Mouse (Mus musculus) myocyte (in vitro differentiated cells): ENCODE measurements at regions not wholly inside any gene's neighbourhood (a gene's known extent, or its start where the extent isn't known, plus 50 kb on each side); places are given as distances from the start of the nearest gene placed in this dataset.

Experiments used
- H3K27me3 ChIP-seq: one replicate; pipeline ENCODE4 v1.6.1; 2011; ENCODE audit not compliant: control insufficient read depth, insufficient read depth, insufficient read length
- H3K36me3 ChIP-seq: one replicate; pipeline ENCODE4 v1.6.1; 2011; ENCODE audit not compliant: control insufficient read depth, insufficient read depth
- H3K4me2 ChIP-seq: one replicate; pipeline ENCODE4 v1.6.1; 2011; ENCODE audit warnings: low read depth, control low read depth
- H3K4me3 ChIP-seq: one replicate; pipeline ENCODE4 v1.5.1; 2011; ENCODE audit warnings: mild to moderate bottlenecking, control low read depth, moderate library complexity
- H3K79me2 ChIP-seq: one replicate; pipeline ENCODE4 v1.6.1; 2011; ENCODE audit not compliant: control insufficient read depth, insufficient read depth
- H3ac ChIP-seq: one replicate; pipeline ENCODE4 v1.6.1; 2011; ENCODE audit not compliant: control insufficient read depth, insufficient read length
- CEBPB ChIP-seq: IDR thresholded peaks from 2 replicates; pipeline ENCODE4 v1.6.1; 2011; ENCODE audit warnings: mild to moderate bottlenecking, moderate library complexity; ENCODE audit not compliant: poor library complexity, insufficient read depth, severe bottlenecking
- E2F4 ChIP-seq: IDR thresholded peaks from one replicate; pipeline ENCODE4 v1.6.1; 2011; ENCODE audit warnings: mild to moderate bottlenecking, control low read depth, moderate library complexity; ENCODE audit not compliant: insufficient read depth
- MAX ChIP-seq: IDR thresholded peaks from one replicate; pipeline ENCODE4 v1.6.1; 2011; ENCODE audit warnings: low read depth, mild to moderate bottlenecking, control low read depth
- MYOD1 ChIP-seq, 3 experiments: IDR thresholded peaks; one replicate each; pipeline ENCODE4 v1.6.1; 2011; ENCODE audit warnings: control low read depth in 2 of 3, low read depth in 2 of 3, mild to moderate bottlenecking in 2 of 3, moderate library complexity in 1 of 3; ENCODE audit not compliant: insufficient read length in 2 of 3, control insufficient read depth in 1 of 3
- MYOG ChIP-seq, 3 experiments: IDR thresholded peaks; one replicate each; pipeline ENCODE4 v1.6.1; 2011; ENCODE audit warnings: control low read depth in 2 of 3, low read depth in 2 of 3, mild to moderate bottlenecking in 2 of 3; ENCODE audit not compliant: insufficient read length in 2 of 3, control insufficient read depth in 1 of 3, insufficient read depth in 1 of 3
- POLR2A ChIP-seq: IDR thresholded peaks from one replicate; pipeline ENCODE4 v1.6.1; 2011; ENCODE audit warnings: low read depth, mild to moderate bottlenecking, control low read depth, moderate library complexity; ENCODE audit not compliant: insufficient read length
- POLR2AphosphoS2 ChIP-seq: IDR thresholded peaks from one replicate; pipeline ENCODE4 v1.6.1; 2011; ENCODE audit warnings: low read depth, control low read depth; ENCODE audit not compliant: insufficient read length
- REST ChIP-seq: IDR thresholded peaks from one replicate; pipeline ENCODE4 v1.6.1; 2011; ENCODE audit warnings: mild to moderate bottlenecking, control low read depth, moderate library complexity; ENCODE audit not compliant: insufficient read depth, insufficient read length
- SRF ChIP-seq: IDR thresholded peaks from one replicate; pipeline ENCODE4 v1.6.1; 2011; ENCODE audit warnings: low read depth; ENCODE audit not compliant: control insufficient read depth, insufficient read length
- TCF12 ChIP-seq: IDR thresholded peaks from one replicate; pipeline ENCODE4 v1.6.1; 2011; ENCODE audit warnings: mild to moderate bottlenecking, control low read depth; ENCODE audit not compliant: poor library complexity, insufficient read depth, severe bottlenecking
- TCF3 ChIP-seq: IDR thresholded peaks from one replicate; pipeline ENCODE4 v1.6.1; 2011; ENCODE audit warnings: low read depth, control low read depth; ENCODE audit not compliant: insufficient read length
- USF1 ChIP-seq: IDR thresholded peaks from one replicate; pipeline ENCODE4 v1.6.1; 2011; ENCODE audit warnings: low read depth, mild to moderate bottlenecking, control low read depth, moderate library complexity

- Histone ChIP-seq H3K79me2 (no peaks in the 10 kb centered on the region), H3K27me3 (peaks cover 8% of the 10 kb centered on the region), H3ac (no peak overlapping the region), H3K4me2 (no peak overlapping the region), H3K4me3 (no peak overlapping the region), H3K36me3 (no peaks in the 10 kb centered on the region)
- TF ChIP-seq MYOG (IDR thresholded peaks at IDR 0.05; ENCODE audit: control insufficient read depth in 1 of 3, insufficient read depth in 1 of 3, insufficient read length in 2 of 3, low read depth in 2 of 3): no peak
- no peak for TF ChIP-seq MAX
- TF ChIP-seq POLR2AphosphoS2: no peak
- no peak for TF ChIP-seq TCF3
- no peak for TF ChIP-seq POLR2A
- no peak for TF ChIP-seq CEBPB
- TF ChIP-seq MYOD1 (IDR thresholded peaks at IDR 0.05; ENCODE audit: control insufficient read depth in 1 of 3, insufficient read length in 2 of 3, low read depth in 2 of 3): no peak
- TF ChIP-seq SRF: no peak
- TF ChIP-seq USF1: no peak
- TF ChIP-seq REST: no peak
These were observed 125.6 kb downstream of the Nkx6-1 start for GRCm38 (mm10) chr5:101539254-101539549.

GRCm38 (mm10) chr5:101538410-101539253, 126.2 kb downstream of the Nkx6-1 start:
- Histone ChIP-seq H3ac (no peak overlapping the region), H3K4me2 (no peak overlapping the region), H3K36me3 (no peaks in the 10 kb centered on the region), H3K79me2 (no peaks in the 10 kb centered on the region), H3K27me3 (peaks cover 11% of the 10 kb centered on the region), H3K4me3 (no peak overlapping the region)
- TF ChIP-seq MYOG (IDR thresholded peaks at IDR 0.05; ENCODE audit: control insufficient read depth in 1 of 3, insufficient read depth in 1 of 3, insufficient read length in 2 of 3, low read depth in 2 of 3) (no peak), MYOD1 (IDR thresholded peaks at IDR 0.05; ENCODE audit: control insufficient read depth in 1 of 3, insufficient read length in 2 of 3, low read depth in 2 of 3) (no peak), TCF3 (no peak), CEBPB (no peak), POLR2A (no peak), E2F4 (no peak), USF1 (no peak), REST (no peak), MAX (no peak), SRF (no peak), POLR2AphosphoS2 (no peak), TCF12 (no peak)

DNA sequence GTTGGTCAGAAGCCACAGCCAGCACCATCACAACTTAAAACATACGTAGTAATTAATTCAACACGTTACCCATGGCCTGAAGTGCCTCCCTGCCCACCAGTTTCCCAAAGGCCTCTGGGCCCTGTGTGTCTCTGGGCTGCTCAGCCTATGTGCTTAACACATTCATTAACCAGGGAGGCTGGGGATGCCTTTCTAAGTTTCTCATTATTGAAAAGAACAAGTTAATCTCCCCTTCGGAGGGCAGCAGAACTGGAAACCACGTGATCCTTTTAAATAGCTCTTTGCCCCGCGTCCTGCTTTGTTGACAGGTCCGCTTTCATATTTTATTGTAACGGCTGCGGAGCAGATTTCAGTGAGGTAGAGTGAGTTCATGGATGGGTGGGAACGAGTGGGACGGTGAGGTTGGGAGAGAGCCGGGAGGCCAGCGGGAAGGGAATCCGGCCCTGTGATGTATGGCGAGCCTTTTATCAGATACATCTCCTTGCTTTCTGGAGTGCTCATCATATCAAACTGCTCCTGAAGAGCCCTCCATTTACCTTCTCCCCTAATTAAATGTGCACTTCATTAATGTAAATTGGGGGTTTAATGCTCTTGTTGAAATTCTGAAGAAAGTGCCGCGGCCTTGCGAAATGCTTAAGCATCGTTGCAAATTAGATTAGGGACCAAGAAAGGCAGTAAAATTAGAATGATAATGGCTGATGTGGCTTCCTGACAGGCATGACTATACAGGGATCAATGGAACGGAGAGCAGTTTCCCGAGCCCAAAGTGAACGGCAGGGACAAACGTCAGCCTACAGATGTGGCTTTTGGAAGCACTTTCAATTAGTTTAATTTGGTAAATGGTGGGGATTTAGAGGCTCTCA, 127.0 kb downstream of the Nkx6-1 start:
- H3ac ChIP-seq: no peak overlapping the region
- no peak overlapping the region for H3K4me3 ChIP-seq
- TF ChIP-seq TCF12: no peak
- no peaks in the 10 kb centered on the region for H3K36me3 ChIP-seq
- H3K27me3 ChIP-seq: peaks cover 11% of the 10 kb centered on the region
- no peaks in the 10 kb centered on the region for H3K79me2 ChIP-seq
- no peak overlapping the region for H3K4me2 ChIP-seq

DNA sequence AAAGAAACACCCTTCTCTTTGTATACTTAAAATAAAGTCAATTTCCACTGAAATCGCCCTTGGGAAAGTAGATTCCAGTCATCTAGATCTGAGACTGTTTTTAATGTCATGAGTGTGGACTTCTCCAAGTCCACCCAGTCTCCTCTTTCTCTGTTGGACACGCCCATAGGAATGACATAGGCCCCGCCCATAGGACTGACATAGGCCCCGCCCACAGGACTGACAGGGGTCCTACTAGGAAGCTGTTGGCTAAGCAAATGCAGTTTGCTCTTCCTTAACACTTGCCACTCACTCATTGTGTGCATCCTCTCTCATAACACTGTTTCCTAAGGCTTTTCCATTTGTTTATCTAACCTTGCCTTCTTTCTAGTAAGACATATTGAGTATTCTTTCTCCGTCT, 129.3 kb downstream of the Nkx6-1 start:
- Histone ChIP-seq H3K79me2 (no peaks in the 10 kb centered on the region), H3K4me3 (no peak overlapping the region), H3ac (no peak overlapping the region), H3K36me3 (no peaks in the 10 kb centered on the region), H3K27me3 (peaks cover 11% of the 10 kb centered on the region), H3K4me2 (no peak overlapping the region)
- TF ChIP-seq MYOD1 (IDR thresholded peaks at IDR 0.05; ENCODE audit: control insufficient read depth in 1 of 3, insufficient read length in 2 of 3, low read depth in 2 of 3): no peak

- Histone ChIP-seq H3K4me2 (no peak overlapping the region), H3K27me3 (peaks cover 5% of the 10 kb centered on the region), H3K4me3 (no peak overlapping the region), H3K79me2 (no peaks in the 10 kb centered on the region), H3ac (no peak overlapping the region), H3K36me3 (no peaks in the 10 kb centered on the region)
- no peak for TF ChIP-seq SRF
- TF ChIP-seq USF1: no peak
- no peak for TF ChIP-seq MYOD1 (IDR thresholded peaks at IDR 0.05; ENCODE audit: control insufficient read depth in 1 of 3, insufficient read length in 2 of 3, low read depth in 2 of 3)
- no peak for TF ChIP-seq E2F4
- TF ChIP-seq POLR2AphosphoS2: no peak
- no peak for TF ChIP-seq TCF12
These were observed 139.4 kb downstream of the Nkx6-1 start for GRCm38 (mm10) chr5:101525346-101525745.
